Mouse (Mus musculus): ENCODE data around the gene Klf7.

The Klf7 gene

DNA sequence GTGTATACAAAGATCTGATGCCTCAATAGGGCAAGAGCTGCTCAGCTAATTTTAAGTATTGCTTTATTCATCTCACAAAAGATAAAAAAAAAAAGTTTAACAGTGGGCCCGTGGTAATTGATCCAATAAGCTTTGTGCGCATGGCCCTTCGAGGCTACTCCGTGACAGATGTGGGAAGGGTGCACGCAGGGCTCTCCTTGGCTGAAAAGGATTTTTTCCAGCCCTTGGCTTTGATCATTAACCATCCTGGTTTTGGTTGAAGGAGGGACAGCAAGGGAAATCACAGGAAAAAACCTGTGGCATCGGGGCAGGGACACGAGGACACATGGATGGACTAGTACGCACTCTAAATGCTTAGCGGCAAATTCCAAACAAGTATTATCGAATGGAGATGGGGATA lies 60.6 kb downstream of the Klf7 start:
- no peak for DNase-seq (ENCODE audit: low spot score)

DNA sequence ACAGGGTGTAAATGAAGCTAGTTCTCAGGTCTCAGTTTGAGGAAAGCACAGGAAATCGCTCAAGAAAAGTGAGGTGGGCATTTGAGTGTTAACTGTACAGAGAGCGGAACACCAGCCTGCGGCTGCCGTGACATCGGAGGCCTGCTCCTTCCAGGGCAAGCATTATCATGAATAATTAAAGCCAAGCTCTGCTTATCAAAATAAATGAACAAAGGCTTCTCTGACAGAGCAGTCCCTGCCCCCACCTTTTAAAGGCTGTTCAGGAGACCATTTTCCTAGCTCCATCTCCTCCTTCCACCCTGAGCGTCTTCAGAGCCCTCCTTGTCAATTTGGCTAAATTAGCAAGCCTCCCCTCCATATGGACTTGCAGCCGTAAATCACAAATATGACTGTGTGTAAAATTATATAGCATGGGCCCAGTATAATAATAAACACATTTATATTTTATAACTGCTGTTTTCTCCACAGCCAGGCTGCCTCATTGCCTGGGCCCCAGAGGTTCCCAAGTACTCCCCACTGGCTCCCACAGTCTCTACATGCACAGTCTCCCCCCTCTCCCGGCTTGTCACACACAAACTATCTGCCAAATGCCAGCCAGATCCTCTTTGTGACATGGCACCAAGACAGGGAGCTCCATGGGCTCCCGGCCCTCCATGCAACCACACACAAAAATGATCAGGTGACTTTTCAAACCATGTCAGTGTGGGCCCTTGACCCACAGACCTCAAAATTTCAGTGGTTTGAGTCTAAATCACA lies 61.2 kb downstream of the Klf7 start:
- DNase-seq (ENCODE audit: low spot score) = no peak

DNA sequence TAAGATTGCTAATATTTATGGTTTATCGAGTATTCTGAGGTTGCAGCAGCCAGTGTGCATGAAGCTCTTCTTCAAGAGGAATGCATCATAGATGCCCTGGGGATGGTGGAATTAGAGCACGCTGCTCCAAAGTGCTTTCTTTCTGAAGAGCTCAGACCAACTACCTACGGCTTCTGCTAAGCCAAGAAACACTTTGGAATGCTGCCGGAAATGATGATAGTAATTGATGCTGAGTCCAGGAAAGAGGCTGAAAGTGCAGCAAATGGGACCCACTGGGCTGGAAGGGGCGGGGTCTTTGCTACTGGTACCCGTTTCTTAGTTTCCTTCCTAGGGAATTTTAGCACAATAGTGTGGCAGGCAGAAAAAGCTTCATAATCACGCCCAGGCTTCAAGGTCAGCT lies 62.0 kb downstream of the Klf7 start:
- DNase-seq (ENCODE audit: low spot score) = no peak

DNA sequence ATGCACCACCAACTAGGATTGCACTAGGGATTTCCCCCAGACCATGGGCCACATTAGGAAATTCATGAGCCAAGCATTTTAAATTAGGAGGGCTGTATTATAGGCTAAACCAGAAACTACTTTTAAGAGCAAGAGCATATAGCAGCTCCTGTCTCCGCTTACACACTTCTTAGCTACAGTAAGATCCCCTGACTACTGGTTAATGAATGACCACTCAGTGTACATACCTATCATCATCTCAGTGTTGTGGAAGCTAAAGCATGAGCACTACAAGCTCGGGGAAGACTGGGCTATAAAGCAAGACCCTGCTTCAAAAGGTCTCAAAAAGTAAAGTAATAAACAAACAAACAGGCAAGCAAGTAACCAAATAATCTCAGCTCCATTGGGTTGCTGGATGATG lies 65.5 kb downstream of the Klf7 start:
- no peak for DNase-seq (ENCODE audit: low spot score)

DNA sequence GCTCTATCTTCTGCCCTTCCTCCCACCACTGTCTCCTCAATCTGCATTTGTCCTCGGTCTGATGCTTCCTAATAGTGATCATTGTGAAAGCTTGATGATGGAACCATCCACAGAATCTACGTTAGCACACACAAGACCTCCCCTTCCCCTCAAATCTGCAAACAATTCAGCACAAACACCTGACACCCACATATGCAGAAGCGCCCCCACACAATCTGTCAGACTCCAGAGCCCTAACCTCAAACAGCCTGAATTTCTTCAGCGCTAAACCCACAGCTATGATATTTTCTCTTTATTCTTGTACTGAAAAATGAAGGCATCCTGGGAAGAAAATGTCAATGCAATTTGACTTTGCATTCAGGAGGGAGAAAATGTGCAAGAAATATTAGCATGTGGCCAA lies 66.1 kb downstream of the Klf7 start:
- DNase-seq (ENCODE audit: low spot score) = no peak

DNA sequence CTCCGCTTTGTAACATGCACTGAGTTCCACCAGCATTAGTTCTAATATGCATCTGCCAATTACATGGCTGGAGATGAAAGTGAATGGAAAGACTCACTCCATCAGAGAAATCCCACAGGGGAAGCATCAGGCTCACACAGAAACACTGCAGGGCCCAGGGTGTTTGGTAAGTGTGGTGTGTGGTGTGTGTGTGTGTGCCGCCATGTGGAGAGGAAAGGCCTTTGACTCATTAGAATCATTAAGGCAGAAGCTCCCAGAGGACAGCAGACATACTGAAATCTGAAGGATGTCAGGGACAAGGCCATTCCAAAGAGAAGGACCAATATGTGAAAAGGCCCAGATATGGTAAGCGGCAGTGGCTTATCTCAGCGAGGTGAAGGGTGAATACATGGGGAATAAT lies 66.9 kb downstream of the Klf7 start:
- DNase-seq (ENCODE audit: low spot score) = no peak

DNA sequence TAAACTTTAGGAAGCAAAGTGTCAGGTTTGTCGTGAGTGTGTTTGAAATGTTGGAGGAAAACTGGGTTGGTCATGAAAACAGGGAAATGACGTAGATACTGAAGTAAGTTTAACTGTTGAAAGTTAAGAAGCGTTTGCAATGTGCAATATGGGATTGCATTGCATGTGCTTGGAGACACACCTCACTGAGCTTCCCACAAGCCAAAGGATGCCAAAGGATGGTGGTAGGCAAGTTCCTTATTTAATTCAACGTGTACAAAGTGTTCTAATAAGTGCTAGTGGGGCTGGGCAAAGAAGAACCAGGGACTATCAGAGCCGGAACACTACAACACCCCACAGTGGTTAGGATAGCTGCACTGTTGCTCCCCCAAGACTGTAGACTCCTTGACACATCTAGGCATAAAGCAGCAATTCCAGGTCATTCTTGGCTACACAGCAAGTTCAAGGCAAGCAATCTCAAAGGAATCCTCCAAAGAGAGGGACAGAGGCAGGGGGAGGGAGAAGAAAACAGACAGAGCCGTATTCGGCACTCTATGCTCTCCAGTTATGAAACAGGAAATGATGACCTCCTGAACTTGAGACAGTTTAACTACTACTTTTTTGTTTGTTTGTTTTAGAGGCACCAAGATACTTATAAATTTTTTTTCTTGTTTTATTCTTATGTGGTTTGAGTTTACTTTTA lies 69.9 kb downstream of the Klf7 start:
- DNase-seq (ENCODE audit: low spot score) = no peak

DNA sequence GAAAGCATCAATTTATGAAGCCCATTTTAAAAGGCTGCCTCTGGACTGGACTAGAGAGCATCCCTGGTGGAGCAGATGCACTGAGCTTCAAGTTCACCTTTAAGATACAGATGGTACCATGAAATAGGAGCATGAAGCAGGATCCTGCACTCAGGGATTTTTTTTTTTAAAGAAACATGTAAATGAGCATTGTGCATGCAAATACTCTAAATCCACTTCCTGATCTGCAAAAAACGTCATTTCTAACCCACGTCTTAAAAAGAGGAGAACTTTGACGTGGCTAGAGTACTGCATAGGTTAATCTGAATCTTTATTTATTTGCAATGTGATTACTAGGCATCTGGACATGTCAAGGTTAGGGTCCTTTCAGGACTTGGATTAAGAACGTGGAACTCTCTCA lies 73.5 kb downstream of the Klf7 start:
- no peak for DNase-seq (ENCODE audit: low spot score)

DNA sequence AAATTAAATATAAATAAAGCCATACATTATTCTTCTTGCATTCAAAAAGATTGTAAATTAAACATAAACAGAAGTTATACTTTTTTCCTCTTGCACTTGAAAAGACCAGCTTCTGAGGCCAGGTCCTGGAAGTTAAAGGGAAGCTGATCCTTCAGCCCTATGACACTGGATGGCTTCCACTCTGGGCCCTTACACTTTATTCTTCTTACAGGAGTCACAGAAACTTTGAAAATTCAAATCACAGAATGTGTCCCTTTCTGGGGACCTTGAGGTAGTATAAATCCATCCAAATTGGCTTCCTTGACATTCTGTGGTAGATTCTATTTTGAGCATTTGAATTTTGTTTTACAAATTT lies 75.3 kb downstream of the Klf7 start:
- no peak for DNase-seq (ENCODE audit: low spot score)

DNA sequence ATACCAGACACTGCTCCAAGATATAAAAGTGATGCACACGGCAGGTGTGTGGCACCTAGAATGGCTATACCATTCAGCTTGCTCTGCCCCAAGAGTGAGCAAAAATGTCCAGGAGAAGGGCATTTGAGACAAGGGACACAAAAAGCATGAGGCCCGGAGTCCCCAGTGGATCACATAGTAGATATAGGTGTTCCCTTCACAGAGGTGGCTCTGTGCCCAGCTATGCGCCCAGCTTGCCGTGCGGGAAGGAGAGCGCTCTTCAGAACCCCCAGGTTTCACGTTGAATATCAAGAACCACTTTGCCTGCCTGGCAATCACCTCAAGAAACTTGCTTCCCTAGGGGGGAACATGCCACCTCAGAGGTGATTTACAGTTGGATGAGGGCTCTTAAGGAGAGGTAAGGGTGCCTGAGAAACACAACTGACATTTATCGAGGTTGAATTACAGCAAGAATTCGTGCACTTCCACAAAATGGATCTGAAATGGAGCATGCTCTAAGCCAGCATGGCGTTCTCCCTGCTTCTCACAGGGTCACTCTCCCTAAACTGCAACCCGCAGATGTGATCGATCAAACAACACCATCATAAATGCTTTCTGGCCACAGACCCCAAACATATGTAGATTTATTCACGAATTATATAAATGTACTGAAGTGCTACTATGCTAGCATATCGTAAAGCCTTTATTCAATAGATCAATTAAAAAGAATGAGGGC lies 75.8 kb downstream of the Klf7 start:
- no peak for DNase-seq (ENCODE audit: low spot score)

DNA sequence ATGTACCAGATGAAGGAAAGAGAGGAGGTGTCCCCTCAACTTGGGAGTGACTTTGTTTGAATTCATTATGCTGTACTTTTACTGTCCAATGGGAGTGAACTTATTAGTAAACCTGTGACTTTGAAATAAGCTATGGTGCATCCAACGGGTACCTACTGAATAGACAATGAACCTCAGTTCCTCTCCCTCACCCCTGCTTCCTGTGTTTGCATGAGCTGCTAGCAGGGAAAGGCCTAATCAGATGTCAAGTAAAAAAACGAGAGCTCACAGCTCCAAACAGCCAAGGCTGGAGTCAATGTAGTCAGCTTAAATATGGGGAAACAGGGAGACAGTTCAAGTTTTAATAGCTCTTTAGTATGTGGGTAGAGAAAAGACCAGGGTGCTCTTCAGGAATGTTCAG lies 77.5 kb downstream of the Klf7 start:
- DNase-seq (ENCODE audit: low spot score) = no peak

DNA sequence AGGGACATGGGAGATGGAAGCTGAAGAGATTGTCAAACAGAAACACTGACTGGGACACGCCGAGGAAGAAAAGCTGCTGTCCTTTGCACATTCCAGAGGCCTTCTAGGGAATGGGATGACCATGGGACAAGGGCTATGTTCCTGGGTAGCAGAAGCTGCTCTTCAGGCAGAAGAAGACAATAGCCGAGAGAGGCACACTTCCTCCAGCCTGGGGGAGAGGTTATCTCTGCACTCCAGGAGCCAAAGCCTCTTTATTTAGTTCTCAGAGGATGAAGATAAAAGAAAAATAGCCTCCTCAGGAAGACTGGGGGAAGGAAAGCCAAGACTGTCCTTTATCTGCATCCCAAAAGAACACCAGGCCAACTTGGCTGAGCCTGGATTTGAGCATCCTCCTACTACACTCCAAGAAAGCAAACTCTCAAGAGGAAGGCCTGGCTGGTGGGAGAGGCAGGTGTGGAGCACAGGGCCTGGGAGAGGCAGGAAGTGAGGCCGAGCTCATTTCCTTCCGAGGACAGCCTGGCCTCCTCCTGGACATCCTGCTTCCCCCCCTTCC lies 81.2 kb downstream of the Klf7 start:
- no peak for DNase-seq (ENCODE audit: low spot score)

DNA sequence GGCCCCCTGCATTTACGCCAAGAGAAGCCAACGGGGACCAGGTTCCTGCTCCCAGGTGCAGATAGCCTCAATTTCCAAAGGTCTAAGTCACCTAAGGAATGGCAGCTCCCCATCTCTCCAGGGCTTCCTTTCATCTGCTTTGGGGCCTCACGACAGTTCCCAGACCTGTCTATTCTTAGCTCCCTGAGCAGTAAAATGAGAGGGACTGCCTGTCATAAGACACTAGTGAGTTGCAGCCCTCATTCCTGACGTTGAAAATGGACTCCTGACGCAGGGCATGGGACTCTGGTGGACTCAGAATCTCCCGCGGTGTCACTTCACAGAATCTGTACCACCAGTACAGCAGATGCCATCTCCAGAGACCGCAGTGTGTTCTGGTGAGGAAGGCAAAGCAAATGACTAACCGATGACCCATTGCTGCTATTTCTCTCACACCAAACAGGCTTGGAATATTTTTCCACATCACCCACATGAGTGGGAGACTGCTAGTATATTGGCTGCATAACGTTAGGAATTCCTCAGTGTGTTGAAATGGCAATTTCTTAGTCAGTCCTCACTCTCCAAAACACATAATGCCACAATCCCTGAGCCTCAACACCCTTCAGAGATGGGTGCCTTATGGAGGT lies 81.9 kb downstream of the Klf7 start:
- no peak for DNase-seq (ENCODE audit: low spot score)

DNA sequence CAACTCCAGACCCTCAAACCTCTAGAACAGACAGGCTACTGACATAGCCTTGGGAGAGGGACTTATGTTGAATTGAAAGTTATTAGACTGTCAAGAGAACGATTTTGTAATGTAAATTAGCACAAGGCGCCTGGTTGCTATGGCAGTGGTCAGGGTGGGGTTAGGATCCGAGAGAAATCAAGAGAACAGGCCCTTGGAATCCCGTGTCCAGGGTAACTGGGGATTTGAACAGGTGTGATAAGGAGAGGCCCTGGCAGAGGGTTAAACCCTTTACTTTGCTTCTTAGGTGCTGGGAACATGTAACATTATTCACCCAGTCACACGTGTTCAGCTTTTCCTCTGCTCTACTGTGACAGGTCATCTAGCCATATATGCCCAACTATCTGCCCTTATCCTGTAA lies 83.7 kb downstream of the Klf7 start:
- no peak for DNase-seq (ENCODE audit: low spot score)

DNA sequence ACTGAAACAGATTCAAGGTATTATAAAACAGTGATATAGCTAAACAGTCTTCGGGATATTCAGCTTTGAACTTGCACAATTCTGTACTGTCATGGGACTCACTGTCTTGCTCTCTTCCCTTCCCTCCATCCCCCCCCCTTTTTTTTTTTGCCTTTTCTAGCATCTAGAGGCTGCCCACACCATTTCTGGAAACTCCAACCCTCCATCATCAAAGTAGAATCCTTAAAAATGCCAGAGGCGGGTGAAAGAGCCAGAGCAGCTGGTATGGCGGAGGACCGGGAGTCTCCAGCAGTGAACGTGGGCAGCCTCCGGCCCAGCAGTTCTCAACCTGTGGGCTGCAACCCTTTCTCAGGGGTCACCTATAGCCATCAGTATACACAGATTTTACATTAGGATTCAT lies 84.3 kb downstream of the Klf7 start:
- no peak for DNase-seq (ENCODE audit: low spot score)

DNA sequence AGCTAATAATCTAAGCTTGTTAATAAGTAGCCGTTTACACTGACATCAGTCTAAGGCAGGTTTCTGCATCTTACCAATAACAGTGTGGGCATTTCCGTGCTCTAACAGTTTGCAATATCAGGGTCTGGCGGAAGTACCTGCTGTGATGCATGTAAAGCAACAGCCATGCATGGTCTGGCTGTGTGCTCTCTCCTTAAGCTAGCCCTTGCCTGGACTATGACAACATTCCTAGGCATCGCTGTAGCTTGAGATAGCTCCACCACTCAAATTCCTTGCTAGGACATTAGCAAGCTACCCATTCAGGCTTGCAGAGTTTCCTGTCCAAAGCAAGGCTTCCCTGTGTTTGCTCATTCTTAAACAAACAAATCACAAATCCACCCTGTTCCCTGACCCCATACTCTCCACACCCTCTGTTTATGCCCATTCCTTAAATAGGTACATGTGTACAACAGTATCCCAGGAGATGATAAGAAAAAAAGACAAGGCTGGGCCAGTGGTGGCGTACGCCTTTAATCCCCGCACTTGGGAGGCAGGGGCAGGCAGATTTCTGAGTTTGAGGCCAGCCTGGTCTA lies 85.1 kb downstream of the Klf7 start:
- no peak for DNase-seq (ENCODE audit: low spot score)

DNA sequence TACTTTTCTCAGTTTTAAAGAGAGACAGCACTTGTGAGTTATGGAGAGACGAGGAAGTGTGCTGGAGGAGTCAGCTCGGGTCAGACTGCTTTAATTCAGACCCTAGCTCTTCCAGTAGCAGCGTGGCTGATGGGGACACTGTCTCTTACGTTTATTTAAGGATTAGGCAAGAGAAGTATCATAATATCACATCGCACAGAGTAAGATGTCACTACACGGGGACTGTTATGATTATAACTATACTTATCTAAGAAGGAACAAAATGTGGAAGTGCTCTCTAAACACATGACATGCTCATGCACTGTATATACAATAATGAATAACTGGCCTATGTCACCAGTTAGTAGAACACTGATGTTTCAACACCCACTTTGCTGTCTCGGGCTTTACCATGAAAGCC lies 86.3 kb downstream of the Klf7 start:
- DNase-seq (ENCODE audit: low spot score) = no peak

DNA sequence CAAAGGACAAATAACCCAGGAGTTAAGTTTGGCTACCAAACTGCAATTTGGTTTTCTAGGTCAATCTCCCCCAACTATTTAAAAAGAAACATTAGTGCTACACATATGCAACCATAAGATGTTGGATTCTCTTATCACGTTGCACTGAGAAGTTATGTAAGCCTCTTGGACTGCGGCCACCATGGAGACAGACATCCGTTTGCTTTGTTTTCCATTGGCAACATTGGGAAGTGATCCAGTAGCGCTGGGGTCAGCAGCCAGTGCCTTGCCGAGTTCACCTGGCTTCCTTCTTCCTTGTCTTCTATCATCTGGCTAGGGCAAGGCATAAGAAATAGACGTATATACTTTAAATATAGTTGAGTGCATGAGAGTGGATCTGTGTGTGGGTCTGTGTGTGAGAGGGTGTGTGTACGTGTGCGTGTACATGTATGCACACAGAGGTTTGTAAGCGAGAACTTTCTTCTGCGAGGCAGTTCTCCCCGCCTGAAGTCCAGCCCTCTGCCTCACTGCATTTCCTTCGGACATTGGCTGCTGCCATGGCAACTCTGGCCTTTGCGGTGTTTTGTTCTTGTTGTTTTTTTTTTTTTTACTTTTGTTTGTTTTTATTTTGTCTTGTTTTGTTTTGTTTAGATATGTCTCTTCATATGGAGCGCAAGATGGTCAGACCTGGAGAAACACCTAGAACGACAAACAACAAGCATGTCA lies 86.8 kb downstream of the Klf7 start:
- DNase-seq (ENCODE audit: low spot score) = no peak

DNA sequence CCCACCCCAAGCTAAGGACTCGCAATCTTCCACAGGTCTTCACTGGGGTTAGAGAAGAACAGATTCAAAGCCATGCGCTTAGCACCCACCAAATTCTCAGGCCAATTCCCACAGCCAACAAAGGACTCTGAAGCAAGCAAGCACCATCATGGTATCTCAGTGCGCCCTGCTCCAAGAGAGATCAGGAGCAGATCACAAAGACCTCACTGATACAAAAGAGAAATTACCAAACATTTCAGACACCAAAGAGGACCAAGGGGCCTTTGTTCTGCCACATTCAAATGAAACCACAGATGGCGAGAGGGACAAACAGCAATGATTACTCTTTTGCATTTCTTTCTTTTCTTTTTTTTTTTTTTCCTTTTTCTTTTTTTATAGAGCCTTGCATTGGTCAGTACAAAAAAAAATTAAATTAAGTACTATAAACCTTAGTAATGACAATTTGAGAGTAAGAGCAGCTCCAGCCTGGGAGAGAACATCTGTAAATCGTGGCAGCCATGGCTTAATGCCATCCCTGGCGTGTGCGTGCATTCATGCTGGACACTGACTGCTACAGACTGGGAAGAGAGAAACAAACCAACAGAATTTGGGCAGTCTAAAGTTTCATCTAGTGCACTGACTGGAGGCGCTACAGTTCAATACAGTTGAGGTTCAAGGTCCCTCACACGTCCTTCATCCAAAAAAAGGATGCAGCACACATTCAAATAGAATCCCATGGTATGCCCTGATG lies 89.4 kb downstream of the Klf7 start:
- no peak for DNase-seq (ENCODE audit: low spot score)

DNA sequence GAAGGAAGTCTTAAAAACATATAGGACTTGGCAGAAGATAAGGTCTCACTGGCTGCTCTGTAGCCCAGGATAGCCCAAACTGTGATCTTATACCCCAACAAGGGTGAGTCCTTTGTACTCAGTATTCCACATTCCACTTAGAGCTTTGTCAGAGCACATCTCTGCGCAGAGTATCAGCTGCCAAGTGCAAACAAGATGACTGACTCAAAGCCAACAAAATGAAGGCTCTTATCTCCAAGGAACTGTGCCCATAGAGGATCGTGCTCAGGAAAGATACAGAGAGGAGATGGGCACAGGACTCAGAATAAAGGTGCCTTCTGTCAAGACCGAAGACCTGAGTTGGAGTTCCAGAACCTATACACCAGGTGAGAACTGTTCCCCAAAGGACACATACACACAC lies 100.1 kb downstream of the Klf7 start:
- no peak for DNase-seq (ENCODE audit: low spot score)

All from T-cell, adult 2 months (primary cell).